Mouse (Mus musculus) neural tube, embryonic 12.5 days (tissue): ENCODE results near the gene Syne4. TPM values are rescaled to one million over a fixed set of nuclear protein-coding genes. Genes with fewer than 3 reads are reported as not detected.
A peak's percentile ranks its signal among the peaks of the same experiment; 100 is the strongest.

Experiments
- ATAC-seq: fragments of 200-750 bp; cut with Nextera tagmentation; 2 replicates; pipeline ENCODE4 v1.8.0; 2017; ENCODE audit warnings: low read depth, mild to moderate bottlenecking, moderate TSS enrichment, moderate library complexity; ENCODE audit not compliant: low FRiP score
- H3K27ac ChIP-seq: fragments of 300-500 bp; sonication (generic); 2 replicates; pipeline ENCODE4 v1.5.1; 2016
- H3K27me3 ChIP-seq: fragments of 300-500 bp; sonication (generic); replicated peaks from 2 replicates; pipeline ENCODE4 v1.6.1; 2016; ENCODE audit warnings: mild to moderate bottlenecking
- H3K36me3 ChIP-seq: fragments of 300-500 bp; sonication (generic); 2 replicates; pipeline ENCODE4 v1.6.1; 2016; ENCODE audit warnings: mild to moderate bottlenecking
- H3K4me1 ChIP-seq: fragments of 300-500 bp; sonication (generic); 2 replicates; pipeline ENCODE4 v1.6.1; 2016
- H3K4me2 ChIP-seq: fragments of 300-500 bp; sonication (generic); replicated peaks from 2 replicates; pipeline ENCODE4 v1.6.1; 2016; ENCODE audit warnings: mild to moderate bottlenecking
- H3K4me3 ChIP-seq: fragments of 300-500 bp; sonication (generic); 2 replicates; pipeline ENCODE4 v1.5.1; 2016
- H3K9ac ChIP-seq: fragments of 300-500 bp; sonication (generic); 2 replicates; pipeline ENCODE4 v1.6.1; 2016; ENCODE audit warnings: mild to moderate bottlenecking
- H3K9me3 ChIP-seq: fragments of 300-500 bp; sonication (generic); 2 replicates; pipeline ENCODE4 v1.6.1; 2016; ENCODE audit warnings: mild to moderate bottlenecking
- whole genome bisulfite sequencing: fragments of 180-500 bp; shearing (Covaris S2); methylation state at CpG from one replicate; pipeline ENCODE4 v1.1.7; 2016; 5-methylcytosine and 5-hydroxymethylcytosine counted together
- polyA plus RNA-seq: library from polyadenylated mRNA; unstranded; fragments of >200 nt; fragmentation: Nextera tagmentation; extraction: Ambion mirVana; gene quantifications from 2 replicates; pipeline ENCODE4 v1.2.1, GENCODE M21; 2016

Syne4 gene
- polyA plus RNA-seq, 1 experiment from 2014 or later: 21.8 TPM

DNA sequence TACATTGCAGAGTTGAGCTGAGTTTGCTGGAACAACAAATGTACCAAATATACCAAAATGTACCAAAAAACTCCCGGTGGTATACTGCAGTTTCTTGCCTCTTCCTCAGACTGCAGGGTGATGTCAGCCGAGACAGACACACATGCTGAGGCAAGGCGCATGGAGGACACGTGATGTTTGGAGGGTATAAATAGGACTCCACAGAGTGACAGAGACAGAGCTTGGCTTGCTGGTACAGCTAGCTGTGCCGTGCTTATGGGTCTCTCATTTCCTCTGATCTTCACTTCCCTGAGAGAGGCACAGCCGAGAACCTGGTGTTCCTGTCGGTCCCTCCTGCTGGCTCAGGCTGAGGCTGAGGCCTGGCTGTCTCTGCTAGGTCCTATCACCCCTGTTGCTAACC lies 31.9 kb upstream of the Syne4 start:
- no peaks in the 10 kb centered on the region for H3K27me3 ChIP-seq
- H3K4me1 ChIP-seq: peaks cover 6% of the 10 kb centered on the region; the same call in 1 of the 2 replicates
- no peak overlapping the region for H3K9ac ChIP-seq
- ATAC-seq: no peak
- 81% methylated on average over 7 of the region's 7 CpGs for WGBS
- H3K27ac ChIP-seq: no peak overlapping the region
- no peaks in the 10 kb centered on the region for H3K36me3 ChIP-seq
- no peaks in the 10 kb centered on the region for H3K9me3 ChIP-seq
- H3K4me2 ChIP-seq: no peak overlapping the region
- no peak overlapping the region for H3K4me3 ChIP-seq

DNA sequence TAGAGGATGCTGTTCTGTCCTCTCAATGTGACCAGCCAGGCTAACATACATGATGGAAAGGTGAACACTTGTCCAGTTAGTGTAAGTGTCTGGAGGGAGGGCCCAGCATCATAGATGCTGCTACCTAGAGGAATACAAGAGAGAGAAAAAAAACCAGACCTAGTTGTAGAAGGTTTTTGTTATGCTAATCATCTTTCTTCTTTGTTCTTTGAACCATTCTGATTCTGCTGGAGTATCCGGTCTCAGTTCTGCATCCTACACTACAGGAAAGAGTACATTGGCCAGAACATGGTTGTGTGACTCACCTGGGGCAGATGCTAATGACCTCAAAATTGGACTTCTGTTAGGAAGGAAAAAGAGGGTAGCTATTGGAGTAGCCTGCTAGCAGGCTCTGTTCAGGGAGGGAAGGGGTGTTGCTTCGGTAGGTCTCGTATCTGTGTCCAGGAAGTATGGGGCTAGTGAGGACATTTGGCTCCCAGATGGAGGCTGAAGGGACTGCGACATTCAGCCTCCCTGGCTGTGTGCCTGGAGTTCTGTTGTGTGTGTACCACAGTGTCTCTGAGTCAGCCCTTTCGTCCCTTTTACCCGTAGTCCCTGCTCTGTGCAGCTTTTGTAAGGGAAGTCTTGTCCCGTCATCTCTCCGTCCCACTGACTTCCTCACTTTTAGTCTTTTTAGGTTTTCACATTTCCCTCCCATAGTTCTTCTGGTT lies 27.8 kb upstream of the Syne4 start:
- no peak overlapping the region for H3K4me3 ChIP-seq
- WGBS: 64% methylated on average over 8 of the region's 8 CpGs

DNA sequence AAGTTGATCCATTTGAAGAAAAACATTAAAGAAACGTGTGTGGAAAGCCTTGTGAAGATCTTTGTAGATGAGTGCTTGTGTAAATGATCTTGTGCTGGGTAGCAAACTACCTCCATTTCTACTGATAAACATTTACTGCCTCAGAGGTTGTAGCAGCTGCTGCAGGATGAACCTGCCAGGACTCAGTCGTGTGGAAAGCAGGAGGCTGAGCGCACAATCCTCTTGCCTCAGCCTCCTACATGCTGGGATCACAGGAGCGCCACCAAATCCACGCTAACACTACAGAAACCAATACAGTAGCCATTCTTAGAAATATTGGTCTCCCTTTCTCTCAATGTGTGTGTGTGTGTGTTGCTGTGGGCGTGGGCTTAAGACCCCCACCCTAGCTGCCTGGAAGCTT lies 26.6 kb upstream of the Syne4 start:
- Histone ChIP-seq H3K9me3 (no peaks in the 10 kb centered on the region), H3K36me3 (no peaks in the 10 kb centered on the region), H3K27ac (no peak overlapping the region), H3K4me2 (no peak overlapping the region), H3K4me3 (no peak overlapping the region), H3K9ac (no peak overlapping the region), H3K27me3 (no peaks in the 10 kb centered on the region), H3K4me1 (peaks cover 18% of the 10 kb centered on the region)
- WGBS: 78% methylated on average over 6 of the region's 6 CpGs
- ATAC-seq: no peak

More for the DNA sequence above, 27.8 kb upstream of the Syne4 start:
- Histone ChIP-seq H3K4me1 (peaks cover 8% of the 10 kb centered on the region), H3K27ac (no peak overlapping the region), H3K27me3 (no peaks in the 10 kb centered on the region), H3K9me3 (no peaks in the 10 kb centered on the region), H3K9ac (no peak overlapping the region), H3K4me2 (no peak overlapping the region), H3K36me3 (no peaks in the 10 kb centered on the region)
- ATAC-seq: no peak

DNA sequence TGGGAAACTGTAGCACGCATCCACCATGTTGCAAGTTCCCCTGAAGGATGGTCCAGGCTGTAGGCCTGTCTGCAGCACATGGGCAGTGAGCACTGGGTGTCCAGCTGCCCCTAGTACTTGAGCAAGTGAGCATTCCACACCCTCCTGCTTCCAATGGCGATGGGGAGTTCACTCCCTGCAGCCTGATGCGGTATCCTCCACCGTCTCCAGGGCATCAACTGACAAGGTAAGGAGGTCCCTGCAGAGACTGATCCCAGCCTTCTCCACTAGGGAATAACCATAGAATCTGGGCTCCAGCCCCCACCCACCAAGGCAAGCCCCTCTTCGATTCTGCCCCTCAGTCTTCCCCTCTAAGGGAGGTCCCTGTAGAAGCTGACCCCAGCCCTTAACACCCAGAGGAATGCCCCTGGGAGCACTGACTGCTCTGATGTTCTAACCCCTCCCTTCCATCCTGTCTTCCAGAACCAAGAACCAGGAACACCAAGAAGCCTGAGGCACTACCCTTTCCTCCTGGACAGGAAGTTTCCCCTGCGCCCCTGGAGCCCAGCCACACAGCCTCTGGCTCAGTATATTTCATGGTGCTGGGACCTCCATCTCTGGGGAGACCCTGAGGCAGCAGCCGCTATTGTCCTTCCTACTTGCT lies 25.4 kb upstream of the Syne4 start:
- Histone ChIP-seq H3K27me3 (no peaks in the 10 kb centered on the region), H3K9ac (no peak overlapping the region), H3K4me1 (peaks cover 26% of the 10 kb centered on the region), H3K4me3 (no peak overlapping the region), H3K36me3 (peaks cover 5% of the 10 kb centered on the region), H3K4me2 (no peak overlapping the region), H3K27ac (no peak overlapping the region), H3K9me3 (no peaks in the 10 kb centered on the region)
- no peak for ATAC-seq
- 77% methylated on average over 7 of the region's 7 CpGs for WGBS

DNA sequence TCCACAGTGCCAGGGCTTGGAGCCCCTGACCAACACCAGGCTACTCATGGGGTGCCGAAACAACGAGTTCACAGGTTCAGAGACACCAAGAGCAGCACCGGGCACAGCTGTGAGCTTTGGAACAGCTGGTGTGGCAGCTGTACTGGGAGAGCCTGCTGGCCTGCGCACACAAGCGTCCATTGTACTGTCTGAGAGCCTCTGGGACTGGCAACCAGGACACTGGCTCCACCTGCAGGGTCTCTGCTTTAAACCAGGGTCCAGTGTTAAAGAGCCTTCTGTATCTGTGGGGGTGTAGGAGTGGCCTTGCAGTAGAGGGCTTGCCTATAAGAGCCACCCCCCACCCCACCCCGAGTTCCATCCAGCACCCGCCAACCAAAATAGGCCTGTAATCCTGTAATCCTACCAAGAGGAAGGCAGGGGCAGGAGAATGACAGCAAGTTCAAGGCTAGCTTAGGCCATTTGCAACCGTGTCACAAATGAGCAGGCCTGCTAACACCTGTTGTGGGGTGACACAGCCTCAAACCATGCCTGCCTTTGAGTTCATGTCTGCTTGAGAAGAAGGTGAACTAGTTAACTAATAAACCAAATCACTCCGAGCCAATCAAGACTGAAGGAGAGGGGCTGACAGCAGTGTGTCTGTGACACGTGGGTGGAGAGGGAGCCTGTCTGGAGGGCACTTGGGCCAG lies 24.8 kb upstream of the Syne4 start:
- Histone ChIP-seq H3K27me3 (no peaks in the 10 kb centered on the region), H3K36me3 (peaks cover 10% of the 10 kb centered on the region), H3K4me3 (no peak overlapping the region), H3K9me3 (no peaks in the 10 kb centered on the region), H3K4me2 (no peak overlapping the region), H3K4me1 (peaks cover 27% of the 10 kb centered on the region), H3K9ac (no peak overlapping the region), H3K27ac (no peak overlapping the region)
- 61% methylated on average over 10 of the region's 10 CpGs for WGBS
- peak; percentile 57 for ATAC-seq

DNA sequence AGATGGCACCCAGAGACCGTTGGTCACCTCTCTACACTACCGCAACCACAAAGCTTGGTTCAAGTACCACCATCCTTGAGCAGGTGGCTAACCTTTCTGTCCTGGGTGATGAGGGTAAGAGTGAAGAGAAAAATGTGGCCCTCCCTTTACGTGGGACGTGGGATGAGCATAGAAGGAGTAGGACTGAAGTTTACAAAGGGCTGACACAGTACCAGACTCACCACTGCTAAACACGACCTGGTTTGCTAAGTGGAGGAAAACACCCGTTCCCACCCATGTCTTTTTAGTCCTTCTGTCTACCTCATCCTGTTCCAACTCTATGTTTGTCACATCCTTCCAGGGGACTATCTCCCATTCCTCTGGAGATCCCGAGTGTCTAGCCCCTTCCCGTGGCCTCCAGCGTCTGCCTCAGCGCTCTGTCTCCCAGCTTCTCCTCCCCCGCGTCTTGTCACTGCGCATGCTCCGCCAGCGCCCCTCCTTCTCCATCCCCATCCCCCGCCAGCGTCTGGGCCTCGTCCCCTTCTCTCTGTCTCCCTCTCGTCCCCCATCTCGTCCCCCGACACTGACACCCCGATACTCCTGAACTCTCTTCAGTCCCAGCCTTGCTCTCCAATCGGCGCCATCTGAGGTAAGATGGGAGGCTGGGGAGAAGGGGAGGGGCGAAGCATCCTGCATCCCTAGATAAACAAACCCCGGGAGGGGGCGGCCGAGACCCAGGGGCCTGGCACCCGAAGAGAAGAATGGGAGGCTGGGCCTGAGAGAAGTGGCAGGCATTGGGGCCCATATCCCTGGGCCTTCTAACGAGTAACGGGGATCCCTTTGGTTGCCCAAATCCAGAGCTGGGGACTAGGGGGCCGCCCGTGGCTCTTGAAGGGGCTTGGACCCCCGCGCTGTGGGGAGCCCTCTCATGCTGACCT lies 23.1 kb upstream of the Syne4 start, which contains the start of gene Clip3:
Clip3 (plus strand) TSS at position 514 of the 917 bp plus-strand sequence.
- 7% methylated on average over 35 of the region's 35 CpGs for WGBS
- ATAC-seq: peak; percentile 83
- H3K4me3 ChIP-seq: peak within 1 kb of the TSS; percentile 75
- H3K36me3 ChIP-seq: peaks cover 26% of the 10 kb centered on the region
- peaks cover 28% of the 10 kb centered on the region for H3K4me1 ChIP-seq
- peak within 1 kb of the TSS; percentile 93 for H3K4me2 ChIP-seq
- H3K9me3 ChIP-seq: no peaks in the 10 kb centered on the region
- H3K9ac ChIP-seq: peak within 1 kb of the TSS; percentile 91
- H3K27me3 ChIP-seq: no peaks in the 10 kb centered on the region
- H3K27ac ChIP-seq: no peak within 1 kb of the TSS

DNA sequence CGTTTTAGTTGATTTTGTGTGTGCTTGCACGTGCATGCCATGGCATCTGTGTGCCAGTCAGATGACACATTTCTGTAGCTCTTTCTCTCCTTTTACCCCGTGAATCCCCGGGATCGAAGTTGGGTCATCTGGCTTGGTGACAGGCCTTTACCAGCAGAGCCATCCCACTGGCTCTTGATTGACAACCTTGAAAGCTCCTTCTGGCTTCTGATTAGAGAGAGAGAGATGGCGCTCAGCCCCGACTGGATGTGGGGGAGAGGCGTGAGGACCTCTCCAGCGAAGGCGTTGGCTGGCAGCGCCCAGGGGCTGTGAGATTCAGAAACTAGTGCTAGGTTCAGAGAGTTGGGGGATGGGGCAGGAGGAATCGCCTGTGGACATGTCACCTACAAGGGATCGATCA lies 20.8 kb upstream of the Syne4 start:
- no peak overlapping the region for H3K9ac ChIP-seq
- ATAC-seq: no peak
- H3K36me3 ChIP-seq: peaks cover 49% of the 10 kb centered on the region
- H3K9me3 ChIP-seq: no peaks in the 10 kb centered on the region
- peaks cover 28% of the 10 kb centered on the region for H3K4me1 ChIP-seq
- H3K27me3 ChIP-seq: no peaks in the 10 kb centered on the region
- 87% methylated on average over 13 of the region's 13 CpGs for WGBS
- no peak overlapping the region for H3K27ac ChIP-seq
- no peak overlapping the region for H3K4me3 ChIP-seq
- peak overlapping the region; percentile 13 for H3K4me2 ChIP-seq

DNA sequence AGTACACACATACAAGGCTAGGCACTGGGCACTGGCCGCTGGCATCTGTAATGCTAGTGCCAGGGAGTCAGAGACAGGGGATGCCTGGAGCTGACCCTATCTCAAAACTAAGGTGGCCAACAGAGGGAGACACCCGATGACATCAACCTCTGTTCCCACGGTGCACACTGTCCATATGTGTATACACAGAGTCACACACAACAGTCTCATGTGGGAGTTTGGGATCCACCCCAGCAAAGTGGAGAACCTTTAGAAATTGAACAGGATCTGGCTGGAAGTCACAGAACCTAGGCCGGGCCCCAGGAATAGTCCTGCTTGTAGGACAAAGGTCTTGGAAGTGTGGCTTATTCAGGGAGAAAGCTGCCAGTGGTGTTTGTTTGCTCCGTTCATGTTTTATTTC lies 20.3 kb upstream of the Syne4 start:
- no peaks in the 10 kb centered on the region for H3K9me3 ChIP-seq
- H3K27me3 ChIP-seq: no peaks in the 10 kb centered on the region
- H3K27ac ChIP-seq: no peak overlapping the region
- no peak overlapping the region for H3K4me2 ChIP-seq
- peaks cover 54% of the 10 kb centered on the region for H3K36me3 ChIP-seq
- 96% methylated on average over 5 of the region's 5 CpGs for WGBS
- no peak overlapping the region for H3K4me3 ChIP-seq
- ATAC-seq: no peak
- H3K4me1 ChIP-seq: peaks cover 27% of the 10 kb centered on the region
- no peak overlapping the region for H3K9ac ChIP-seq

DNA sequence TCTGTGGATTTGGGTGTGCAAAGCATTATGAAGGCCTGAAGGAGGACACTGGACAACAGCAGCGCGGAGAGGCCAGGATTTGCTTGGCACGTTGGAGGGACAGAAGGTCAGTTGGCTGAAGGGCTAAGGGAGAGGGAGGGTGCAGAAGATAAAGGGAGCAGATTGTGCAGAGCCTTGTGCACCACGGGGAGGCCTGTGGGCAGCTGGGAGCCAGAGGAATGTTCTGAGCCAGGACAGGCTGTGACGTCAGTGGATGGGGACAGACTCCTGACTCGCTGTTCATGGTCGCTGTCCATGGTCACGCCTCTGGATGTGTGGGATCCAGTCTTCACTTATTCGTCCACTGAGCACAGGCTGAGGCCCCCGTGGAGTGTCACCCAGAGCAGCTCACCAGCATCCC lies 19.5 kb upstream of the Syne4 start:
- Histone ChIP-seq H3K4me3 (no peak overlapping the region), H3K36me3 (peaks cover 62% of the 10 kb centered on the region), H3K9ac (no peak overlapping the region), H3K4me2 (no peak overlapping the region), H3K27me3 (no peaks in the 10 kb centered on the region), H3K9me3 (no peaks in the 10 kb centered on the region), H3K4me1 (peaks cover 20% of the 10 kb centered on the region), H3K27ac (no peak overlapping the region)
- 79% methylated on average over 10 of the region's 10 CpGs for WGBS
- no peak for ATAC-seq

DNA sequence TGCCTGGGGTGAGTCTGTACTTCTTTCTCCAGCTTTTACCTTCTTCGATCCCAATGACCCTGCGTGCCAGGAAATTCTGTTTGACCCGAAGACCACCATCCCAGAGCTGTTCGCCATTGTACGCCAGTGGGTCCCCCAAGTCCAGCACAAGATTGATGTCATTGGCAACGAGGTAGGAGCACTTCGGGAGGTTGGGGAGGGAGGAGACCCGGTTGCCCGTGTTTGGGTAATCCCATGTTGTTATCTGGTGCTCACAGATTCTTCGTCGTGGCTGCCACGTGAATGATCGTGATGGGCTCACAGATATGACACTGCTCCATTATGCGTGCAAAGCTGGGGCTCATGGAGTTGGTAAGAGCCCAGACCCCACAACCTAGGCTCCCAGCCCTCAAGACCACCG lies 17.8 kb upstream of the Syne4 start:
- Histone ChIP-seq H3K4me3 (no peak overlapping the region), H3K9ac (no peak overlapping the region), H3K9me3 (no peaks in the 10 kb centered on the region), H3K27me3 (no peaks in the 10 kb centered on the region), H3K36me3 (peaks cover 75% of the 10 kb centered on the region), H3K4me1 (peaks cover 20% of the 10 kb centered on the region), H3K4me2 (no peak overlapping the region), H3K27ac (no peak overlapping the region)
- 94% methylated on average over 15 of the region's 15 CpGs for WGBS
- no peak for ATAC-seq

DNA sequence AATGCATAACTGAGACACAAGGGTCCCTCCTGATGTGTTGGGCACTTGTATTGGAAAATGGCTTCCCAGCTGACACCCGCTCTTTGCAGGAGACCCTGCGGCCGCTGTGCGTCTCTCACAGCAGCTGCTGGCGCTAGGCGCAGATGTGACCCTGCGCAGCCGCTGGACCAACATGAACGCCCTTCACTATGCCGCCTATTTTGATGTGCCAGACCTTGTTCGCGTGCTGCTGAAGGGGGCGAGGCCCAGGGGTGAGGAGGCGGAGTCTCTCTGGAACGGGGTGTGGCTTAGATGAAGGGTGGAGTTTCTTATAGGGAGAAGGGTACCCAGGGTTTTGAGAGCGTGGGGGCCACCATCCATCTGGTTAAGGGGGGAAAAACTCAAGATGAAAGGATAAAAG lies 17.3 kb upstream of the Syne4 start:
- peaks cover 17% of the 10 kb centered on the region for H3K4me1 ChIP-seq
- H3K9me3 ChIP-seq: no peaks in the 10 kb centered on the region
- WGBS: 85% methylated on average over 16 of the region's 16 CpGs
- H3K9ac ChIP-seq: no peak overlapping the region
- no peak overlapping the region for H3K4me2 ChIP-seq
- no peak overlapping the region for H3K27ac ChIP-seq
- peaks cover 80% of the 10 kb centered on the region for H3K36me3 ChIP-seq
- no peaks in the 10 kb centered on the region for H3K27me3 ChIP-seq
- H3K4me3 ChIP-seq: no peak overlapping the region
- no peak for ATAC-seq

DNA sequence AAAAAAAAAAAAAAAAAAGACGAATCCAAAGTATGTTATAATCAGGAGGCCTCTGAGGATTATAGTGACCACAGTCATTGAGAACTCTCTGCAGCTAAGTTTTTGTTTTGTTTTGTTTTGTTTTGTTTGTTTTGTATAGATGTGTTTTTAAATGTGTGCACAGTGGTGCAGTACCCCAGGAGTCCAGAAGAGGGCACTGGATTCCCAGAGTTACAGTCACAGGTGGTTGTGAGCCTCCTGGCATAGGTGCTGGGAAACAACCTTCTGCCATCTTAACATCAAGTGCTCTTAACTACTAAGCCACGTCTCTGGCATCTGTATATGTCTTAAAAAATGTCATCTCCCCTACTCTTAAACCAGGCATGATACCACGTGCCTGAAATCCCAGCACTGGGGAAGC lies 13.7 kb upstream of the Syne4 start:
- WGBS: 52% methylated on average over 3 of the region's 3 CpGs
- Histone ChIP-seq H3K4me3 (no peak overlapping the region), H3K9me3 (no peaks in the 10 kb centered on the region), H3K4me1 (no peaks in the 10 kb centered on the region), H3K36me3 (peaks cover 88% of the 10 kb centered on the region), H3K9ac (no peak overlapping the region), H3K27me3 (no peaks in the 10 kb centered on the region), H3K27ac (no peak overlapping the region), H3K4me2 (no peak overlapping the region)
- ATAC-seq: no peak
